Mouse (Mus musculus): ENCODE data around the gene Tspan32. TPM values are rescaled to one million over a fixed set of nuclear protein-coding genes. Genes with fewer than 3 reads are reported as not detected.

Gene Tspan32
- total and polyA plus RNA-seq, 3 experiments: 59.3 to 247 (median 119) TPM

- no peak for TF ChIP-seq POLR2AphosphoS5 (IDR thresholded peaks at IDR 0.05; ENCODE audit: insufficient replicate concordance, low read depth, low read length)
- TF ChIP-seq GATA2 (IDR thresholded peaks at IDR 0.05; ENCODE audit: borderline replicate concordance, low read depth, low read length): no peak
- TF ChIP-seq TAL1 (conservative IDR thresholded peaks at IDR 0.05; ENCODE audit: low read depth, low read length): no peak
- no peak for TF ChIP-seq CTCF (IDR thresholded peaks at IDR 0.05; ENCODE audit: low read depth, low read length)
- no peak for TF ChIP-seq GATA1 (IDR thresholded peaks at IDR 0.05; ENCODE audit: borderline replicate concordance, low read length)
- H3K4me3 ChIP-seq (ENCODE audit: low read depth, low read length): no peak overlapping the region
- H3K27me3 ChIP-seq (ENCODE audit: insufficient read depth, low read length): peaks cover 5% of the 10 kb centered on the region; the same call in 1 of the 2 replicates
- peaks cover 9% of the 10 kb centered on the region for H3K36me3 ChIP-seq (replicated peaks)
- DNase-seq (ENCODE audit: low spot score): no peak
- peaks cover 2% of the 10 kb centered on the region; the same call in 1 of the 2 replicates for H3K9me3 ChIP-seq (replicated peaks)
- no peak for ATAC-seq (ENCODE audit: extremely low read depth, insufficient number of reproducible peaks, low FRiP score, poor library complexity, severe bottlenecking)
- H3K4me1 ChIP-seq (ENCODE audit: insufficient read depth, low read depth, low read length): peaks cover 34% of the 10 kb centered on the region
Measured at GRCm38 (mm10) chr7:143049841-143050816, 45.3 kb downstream of the Tspan32 start.

DNA sequence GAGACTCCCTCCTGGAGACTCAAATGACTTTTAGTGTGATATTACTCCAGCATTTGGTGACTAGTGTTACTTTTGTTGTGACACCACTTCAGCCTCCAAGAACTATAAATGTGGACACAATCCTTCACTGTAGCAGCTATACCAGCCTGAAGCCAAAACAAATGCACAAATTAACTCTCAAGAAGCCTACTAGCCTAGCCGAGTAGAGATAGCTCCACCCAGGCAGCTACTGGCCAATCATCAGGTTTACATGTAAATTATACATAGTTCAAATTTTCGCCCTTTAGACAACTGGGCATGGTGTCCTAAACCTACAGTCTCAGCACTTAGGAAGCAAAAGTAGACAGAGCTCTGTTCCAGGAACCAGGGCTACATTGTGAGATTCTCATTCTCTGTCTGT, 46.5 kb downstream of the Tspan32 start:
- peaks cover 2% of the 10 kb centered on the region; the same call in 1 of the 2 replicates for H3K9me3 ChIP-seq (replicated peaks)
- no peak overlapping the region for H3K4me3 ChIP-seq (ENCODE audit: low read depth, low read length)
- ATAC-seq (ENCODE audit: extremely low read depth, insufficient number of reproducible peaks, low FRiP score, poor library complexity, severe bottlenecking) (no peak), DNase-seq (ENCODE audit: low spot score) (no peak)
- peaks cover 11% of the 10 kb centered on the region; the same call in 1 of the 2 replicates for H3K27me3 ChIP-seq (ENCODE audit: insufficient read depth, low read length)
- peaks cover 19% of the 10 kb centered on the region for H3K36me3 ChIP-seq (replicated peaks)
- TF ChIP-seq TAL1 (conservative IDR thresholded peaks at IDR 0.05; ENCODE audit: low read depth, low read length) (no peak), GATA2 (IDR thresholded peaks at IDR 0.05; ENCODE audit: borderline replicate concordance, low read depth, low read length) (no peak), POLR2AphosphoS5 (IDR thresholded peaks at IDR 0.05; ENCODE audit: insufficient replicate concordance, low read depth, low read length) (no peak), CTCF (IDR thresholded peaks at IDR 0.05; ENCODE audit: low read depth, low read length) (no peak), GATA1 (IDR thresholded peaks at IDR 0.05; ENCODE audit: borderline replicate concordance, low read length) (no peak)
- peaks cover 46% of the 10 kb centered on the region for H3K4me1 ChIP-seq (ENCODE audit: insufficient read depth, low read depth, low read length)

GRCm38 (mm10) chr7:143052626-143053007, 47.8 kb downstream of the Tspan32 start, which contains the start of gene Cd81:
Cd81 (plus strand) TSS chr7:143052739.
- Histone ChIP-seq H3K27me3 (ENCODE audit: insufficient read depth, low read length) (peaks cover 6% of the 10 kb centered on the region; the same call in 1 of the 2 replicates), H3K4me1 (ENCODE audit: insufficient read depth, low read depth, low read length) (peaks cover 59% of the 10 kb centered on the region), H3K36me3 (replicated peaks) (peaks cover 29% of the 10 kb centered on the region), H3K4me3 (ENCODE audit: low read depth, low read length) (peak within 1 kb of the TSS; percentile 79), H3K9me3 (replicated peaks) (peaks cover 2% of the 10 kb centered on the region; the same call in 1 of the 2 replicates)
- peak; percentile 53 for DNase-seq (ENCODE audit: low spot score)
- TF ChIP-seq GATA2 (IDR thresholded peaks at IDR 0.05; ENCODE audit: borderline replicate concordance, low read depth, low read length) (no peak), TAL1 (conservative IDR thresholded peaks at IDR 0.05; ENCODE audit: low read depth, low read length) (no peak)
- ATAC-seq (ENCODE audit: extremely low read depth, insufficient number of reproducible peaks, low FRiP score, poor library complexity, severe bottlenecking): peak; percentile 31; the same call in 1 of the 2 replicates

- TF ChIP-seq TAL1 (conservative IDR thresholded peaks at IDR 0.05; ENCODE audit: low read depth, low read length) (no peak), GATA2 (IDR thresholded peaks at IDR 0.05; ENCODE audit: borderline replicate concordance, low read depth, low read length) (no peak), CTCF (IDR thresholded peaks at IDR 0.05; ENCODE audit: low read depth, low read length) (no peak), POLR2AphosphoS5 (IDR thresholded peaks at IDR 0.05; ENCODE audit: insufficient replicate concordance, low read depth, low read length) (no peak), GATA1 (IDR thresholded peaks at IDR 0.05; ENCODE audit: borderline replicate concordance, low read length) (no peak)
- Histone ChIP-seq H3K4me1 (ENCODE audit: insufficient read depth, low read depth, low read length) (peaks cover 65% of the 10 kb centered on the region), H3K27me3 (ENCODE audit: insufficient read depth, low read length) (peaks cover 6% of the 10 kb centered on the region; the same call in 1 of the 2 replicates), H3K4me3 (ENCODE audit: low read depth, low read length) (peak overlapping the region; percentile 79), H3K36me3 (replicated peaks) (peaks cover 35% of the 10 kb centered on the region), H3K9me3 (replicated peaks) (peaks cover 2% of the 10 kb centered on the region; the same call in 1 of the 2 replicates)
- ATAC-seq (ENCODE audit: extremely low read depth, insufficient number of reproducible peaks, low FRiP score, poor library complexity, severe bottlenecking) (no peak), DNase-seq (ENCODE audit: low spot score) (peak; percentile 56)
Measured at GRCm38 (mm10) chr7:143053008-143053899, 48.4 kb downstream of the Tspan32 start.

DNA sequence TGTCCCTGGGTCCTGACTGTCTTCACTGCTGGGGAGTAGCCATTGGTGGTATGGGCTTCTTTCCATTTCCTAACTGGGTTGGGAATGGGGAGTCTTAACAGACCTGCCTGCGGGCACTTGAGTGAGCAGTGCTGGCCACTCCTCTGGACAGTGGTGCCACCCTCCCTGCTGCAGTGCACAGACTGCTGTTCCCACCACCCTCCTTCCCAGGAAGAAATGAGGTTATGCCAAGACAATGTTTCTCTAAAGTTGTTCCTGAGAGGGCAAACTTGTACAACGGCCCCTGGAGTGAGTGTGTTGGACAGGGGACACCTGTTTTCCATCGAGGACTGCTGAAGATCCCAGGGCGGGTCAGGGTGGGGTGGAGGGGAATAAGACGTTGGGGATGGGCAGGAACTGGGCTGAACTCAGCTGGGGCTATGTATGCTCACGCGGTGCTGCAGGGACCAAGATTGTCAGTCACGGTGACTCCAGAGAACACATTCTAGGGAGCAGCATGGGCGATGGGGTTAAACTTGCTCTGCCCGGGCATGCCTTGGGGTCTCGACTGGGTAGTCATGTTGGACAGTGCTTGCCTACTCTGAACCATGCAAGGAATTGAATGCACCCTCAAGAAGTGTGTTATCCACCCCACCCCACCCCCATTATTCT, 49.2 kb downstream of the Tspan32 start:
- Histone ChIP-seq H3K36me3 (replicated peaks) (peaks cover 43% of the 10 kb centered on the region), H3K9me3 (replicated peaks) (peaks cover 2% of the 10 kb centered on the region; the same call in 1 of the 2 replicates), H3K27me3 (ENCODE audit: insufficient read depth, low read length) (peaks cover 6% of the 10 kb centered on the region; the same call in 1 of the 2 replicates), H3K4me1 (ENCODE audit: insufficient read depth, low read depth, low read length) (peaks cover 73% of the 10 kb centered on the region), H3K4me3 (ENCODE audit: low read depth, low read length) (peak overlapping the region; percentile 79)
- ATAC-seq (ENCODE audit: extremely low read depth, insufficient number of reproducible peaks, low FRiP score, poor library complexity, severe bottlenecking) (no peak), DNase-seq (ENCODE audit: low spot score) (no peak)
- no peak for TF ChIP-seq TAL1 (conservative IDR thresholded peaks at IDR 0.05; ENCODE audit: low read depth, low read length)
- TF ChIP-seq POLR2AphosphoS5 (IDR thresholded peaks at IDR 0.05; ENCODE audit: insufficient replicate concordance, low read depth, low read length): no peak
- no peak for TF ChIP-seq GATA2 (IDR thresholded peaks at IDR 0.05; ENCODE audit: borderline replicate concordance, low read depth, low read length)
- TF ChIP-seq GATA1 (IDR thresholded peaks at IDR 0.05; ENCODE audit: borderline replicate concordance, low read length): no peak
- no peak for TF ChIP-seq CTCF (IDR thresholded peaks at IDR 0.05; ENCODE audit: low read depth, low read length)
